Mouse (Mus musculus) kidney, adult 11 months (tissue): ENCODE measurements around the gene Pkig.
A peak's percentile ranks its signal among the peaks of the same experiment; 100 is the strongest.
"Not testable (repeated sequence)": the region's sequence is repeated elsewhere in the genome, so short reads cannot be mapped to it uniquely, and the experiment has no call there.

Source experiments
- DNase-seq: peaks from one replicate; pipeline ENCODE4 v3.0.0; 2022

The Pkig gene

GRCm38 (mm10) chr2:163657975-163658886 is at the start of gene Pkig:
TSS of gene Pkig (plus strand) at chr2:163658386.
- DNase-seq: peak; percentile 75

- no peak for DNase-seq
Measured at GRCm38 (mm10) chr2:163609281-163609975, 48.8 kb upstream of the Pkig start.

DNA sequence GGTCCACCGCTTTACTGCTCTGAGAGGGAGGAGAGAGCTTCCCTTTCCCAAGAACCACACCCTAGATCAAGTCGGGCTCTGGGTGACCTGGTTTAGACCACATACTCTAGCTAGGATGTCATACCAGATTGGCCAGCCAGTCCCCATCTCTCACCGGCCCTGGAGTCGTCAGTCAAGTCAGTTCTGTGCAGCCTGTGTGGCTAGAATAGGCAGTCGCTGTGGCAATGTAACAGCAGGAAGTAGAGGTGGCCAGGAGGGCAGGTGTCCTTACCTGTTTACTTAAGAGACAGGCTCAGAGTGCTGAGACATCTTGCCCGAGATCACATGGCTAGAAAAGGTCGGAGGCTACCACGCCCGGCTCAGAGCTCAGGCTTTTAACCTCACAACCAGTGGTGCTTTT is 47.0 kb upstream of the Pkig start:
- DNase-seq: no peak

GRCm38 (mm10) chr2:163613206-163613605 is 45.0 kb upstream of the Pkig start:
- no peak for DNase-seq

GRCm38 (mm10) chr2:163613990-163614389 is 44.2 kb upstream of the Pkig start:
- no peak for DNase-seq

DNA sequence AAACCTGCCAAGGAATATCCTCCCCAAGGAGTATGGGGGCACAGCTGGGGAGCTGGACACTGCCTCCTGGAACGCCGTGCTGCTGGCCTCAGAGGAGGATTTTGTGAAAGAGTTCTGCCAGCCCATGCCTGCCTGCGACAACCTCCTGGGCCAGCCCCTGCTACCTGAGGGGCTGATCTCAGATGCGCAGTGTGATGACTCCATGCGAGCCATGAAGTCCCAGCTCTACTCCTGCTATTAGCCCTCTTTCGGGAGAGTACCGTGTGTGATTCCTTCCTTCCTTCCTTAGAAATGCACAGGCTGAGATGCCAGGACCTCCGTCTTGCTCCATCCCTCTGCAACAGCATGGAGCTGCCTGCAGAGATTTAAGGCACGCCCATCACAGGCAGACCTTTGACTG is 42.8 kb upstream of the Pkig start:
- no peak for DNase-seq

GRCm38 (mm10) chr2:163615906-163616651 is 42.1 kb upstream of the Pkig start:
- no peak for DNase-seq

DNA sequence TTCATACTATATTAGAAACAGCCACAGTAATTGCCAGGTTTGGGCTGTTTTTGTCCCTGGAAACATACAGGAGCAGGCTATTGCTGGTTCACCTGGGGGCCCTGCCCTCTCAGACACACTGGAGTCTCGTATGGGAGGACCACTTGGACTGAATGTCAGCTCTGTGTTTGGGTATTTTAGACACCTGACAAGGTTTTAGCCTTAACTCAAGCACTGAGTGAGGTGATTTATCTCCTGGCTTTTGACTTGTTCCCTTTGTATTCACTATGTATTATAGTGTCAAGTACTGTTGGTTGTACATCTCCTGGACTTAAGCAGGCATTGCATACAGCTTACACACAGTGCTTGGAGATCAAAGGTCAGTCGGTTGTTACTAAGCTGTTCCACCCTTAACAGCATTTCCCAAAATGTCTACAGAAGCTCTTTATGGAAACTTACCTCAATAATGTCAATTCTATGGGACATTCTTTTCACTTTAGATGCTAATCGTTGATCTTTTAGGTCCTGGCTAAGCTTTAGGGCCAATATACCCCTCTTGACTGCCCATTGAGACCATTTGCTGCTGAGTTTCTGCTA is 41.4 kb upstream of the Pkig start:
- no peak for DNase-seq

- no peak for DNase-seq
Measured at GRCm38 (mm10) chr2:163617232-163617863, 40.8 kb upstream of the Pkig start.

- no peak for DNase-seq
Measured at GRCm38 (mm10) chr2:163617874-163618273, 40.3 kb upstream of the Pkig start.

GRCm38 (mm10) chr2:163620451-163620850 is 37.7 kb upstream of the Pkig start:
- no peak for DNase-seq

GRCm38 (mm10) chr2:163621401-163621800 is 36.8 kb upstream of the Pkig start:
- DNase-seq: not testable (repeated sequence)

DNA sequence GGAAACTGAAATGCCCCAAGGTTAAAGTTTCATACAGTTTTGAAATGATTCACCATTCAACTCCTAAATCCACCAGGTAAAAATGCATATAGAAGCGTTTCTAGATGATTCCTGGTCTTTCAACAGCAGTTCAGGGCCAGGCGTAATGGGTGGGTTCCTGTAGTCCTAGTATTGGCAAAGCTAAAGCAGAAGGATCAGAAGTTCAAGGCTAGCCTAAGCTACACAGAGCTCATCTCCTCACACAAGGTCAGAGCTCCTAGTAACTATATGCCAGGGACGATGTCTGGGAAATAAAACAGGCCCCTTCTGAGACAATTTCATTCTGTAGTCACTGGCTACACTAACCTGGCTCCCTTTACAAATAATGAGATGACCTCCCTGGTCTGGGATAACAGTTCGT is 27.0 kb upstream of the Pkig start:
- DNase-seq: no peak

DNA sequence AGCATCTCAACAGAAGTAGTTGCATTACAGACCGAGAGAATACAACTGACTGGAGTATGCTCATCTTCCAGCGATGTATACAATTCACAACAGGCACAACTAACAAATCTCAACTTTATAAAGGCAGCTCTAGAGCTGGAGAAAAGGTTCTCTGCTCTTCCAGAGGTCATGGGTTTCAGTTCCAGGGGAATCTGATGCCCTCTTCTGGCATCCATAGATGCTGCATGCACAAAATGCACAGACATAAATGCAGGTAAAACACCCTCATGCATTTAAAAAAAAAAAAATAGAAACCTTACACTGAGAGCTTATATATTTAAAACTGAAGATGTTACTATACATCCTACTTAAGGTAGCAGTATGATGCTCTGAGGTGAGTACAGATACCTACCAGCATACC is 26.5 kb upstream of the Pkig start:
- DNase-seq: no peak

- no peak for DNase-seq
Measured at GRCm38 (mm10) chr2:163634211-163634610, 24.0 kb upstream of the Pkig start.

DNA sequence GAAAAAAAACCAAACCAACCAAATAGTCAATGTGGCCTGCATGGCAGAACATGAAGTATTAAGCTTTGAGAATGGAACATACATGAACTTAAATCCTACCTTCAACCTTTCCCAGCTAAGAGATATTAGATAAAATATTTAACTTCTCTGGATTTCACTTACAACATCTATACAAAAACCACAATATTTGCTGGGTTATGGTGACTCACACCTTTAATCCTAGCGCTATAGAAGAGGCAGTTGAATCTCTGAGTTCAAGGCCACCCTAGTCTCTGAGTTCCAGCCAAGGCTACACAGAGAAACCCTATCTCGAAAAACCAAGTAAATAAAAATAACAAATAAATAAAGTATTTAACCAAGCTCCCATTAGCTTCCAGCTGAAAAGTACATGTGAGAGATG is 22.1 kb upstream of the Pkig start:
- no peak for DNase-seq

- no peak for DNase-seq
Measured at GRCm38 (mm10) chr2:163637655-163638266, 20.4 kb upstream of the Pkig start.

GRCm38 (mm10) chr2:163640493-163640892 is 17.7 kb upstream of the Pkig start:
- DNase-seq: no peak

DNA sequence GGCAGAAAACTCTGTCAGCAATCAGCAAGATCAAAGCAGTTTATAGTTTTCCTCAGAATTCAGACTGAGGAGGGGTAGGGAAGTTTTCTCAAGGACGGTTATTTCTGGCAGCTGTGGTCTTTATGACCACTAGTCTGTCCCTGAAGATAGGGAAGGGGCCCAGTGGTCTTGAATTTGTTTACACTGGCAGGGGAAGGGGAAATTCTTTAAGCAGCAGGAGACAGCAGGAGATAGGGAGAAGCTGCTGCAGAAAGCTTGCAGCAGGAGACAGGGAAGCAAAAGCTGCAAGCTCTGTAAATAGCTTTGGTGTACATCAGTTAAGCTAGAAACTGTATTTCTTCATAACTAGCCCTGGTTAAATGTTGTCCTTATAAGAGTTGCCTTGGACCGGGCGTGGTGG is 16.5 kb upstream of the Pkig start:
- DNase-seq: no peak

DNA sequence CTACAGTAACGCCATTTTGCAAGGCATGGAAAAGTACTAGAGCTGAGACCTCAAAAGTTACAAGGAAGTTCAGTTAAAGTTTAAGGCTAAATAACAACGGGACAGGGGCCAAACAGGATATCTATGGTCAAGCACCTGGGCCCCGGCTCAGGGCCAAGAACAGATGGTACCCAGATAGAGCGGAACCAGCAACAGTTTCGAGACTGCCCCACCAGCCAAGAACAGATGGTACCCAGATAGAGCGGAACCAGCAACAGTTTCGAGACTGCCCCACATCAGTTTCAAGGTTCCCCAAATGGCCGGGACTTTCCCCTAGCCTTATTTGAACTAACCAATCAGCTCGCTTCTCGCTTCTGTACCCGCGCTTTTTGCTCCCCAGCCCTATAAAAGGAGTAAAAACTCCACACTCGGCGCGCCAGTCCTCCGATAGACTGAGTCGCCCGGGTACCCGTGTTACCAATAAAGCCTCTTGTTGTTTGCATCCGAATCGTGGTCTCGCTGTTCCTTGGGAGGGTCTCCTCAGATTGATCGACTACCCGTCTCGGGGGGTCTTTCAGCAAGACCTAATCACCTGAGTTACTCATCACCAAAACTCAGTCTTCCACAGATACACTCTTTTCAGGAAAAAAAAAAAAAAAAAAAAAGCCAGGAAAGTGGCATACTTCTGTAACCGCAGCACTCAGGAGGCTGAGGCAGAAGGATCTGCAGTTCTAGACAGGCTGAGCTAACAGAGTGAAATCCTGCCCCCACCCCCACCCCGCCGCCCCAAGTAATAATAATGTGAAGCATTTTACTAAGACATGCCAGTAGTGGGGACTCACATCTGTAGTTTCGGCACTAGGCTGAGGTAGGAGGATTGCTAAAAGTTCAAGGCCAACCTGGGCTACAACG is 15.3 kb upstream of the Pkig start:
- DNase-seq: peak; percentile 80

DNA sequence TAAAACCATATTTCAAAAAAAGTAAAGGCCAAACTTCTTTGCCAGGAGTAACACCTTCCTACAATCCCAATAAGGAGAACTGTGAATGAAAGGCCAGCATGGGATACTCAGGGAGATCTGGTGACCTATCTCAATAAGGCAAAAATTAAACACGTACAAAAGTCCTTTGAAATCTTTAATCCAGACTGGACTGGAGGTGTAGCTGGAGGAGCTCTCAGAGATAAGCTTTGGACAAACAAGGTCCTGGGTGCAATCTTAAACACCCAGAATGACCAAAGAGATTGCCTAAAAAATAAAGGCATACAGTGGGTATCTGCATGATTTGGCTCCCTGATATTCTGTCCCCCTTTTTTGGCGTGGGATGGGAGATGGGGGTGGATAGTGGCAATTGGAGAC is 14.6 kb upstream of the Pkig start:
- DNase-seq: no peak
